Mouse (Mus musculus) embryonic facial prominence, embryonic 15.5 days (tissue): Measurements from ENCODE around the gene Dennd6b. TPM values are rescaled to one million over a fixed set of nuclear protein-coding genes. Genes with fewer than 3 reads are reported as not detected.

Experiments used
- ATAC-seq: fragments of 200-750 bp; cut with Nextera tagmentation; 2 replicates; pipeline ENCODE4 v1.8.0; 2017; ENCODE audit warnings: low read depth, moderate TSS enrichment; ENCODE audit not compliant: insufficient number of reproducible peaks, low FRiP score, low TSS enrichment
- H3K27ac ChIP-seq: fragments of 300-500 bp; sonication (generic); replicated peaks from 2 replicates; pipeline ENCODE4 v1.5.1; 2015; ENCODE audit warnings: mild to moderate bottlenecking, inconsistent platforms
- H3K27me3 ChIP-seq: fragments of 300-500 bp; sonication (generic); 2 replicates; pipeline ENCODE4 v1.6.1; 2015; ENCODE audit warnings: inconsistent platforms
- H3K36me3 ChIP-seq: fragments of 300-500 bp; sonication (generic); 2 replicates; pipeline ENCODE4 v1.6.1; 2015; ENCODE audit warnings: mild to moderate bottlenecking, inconsistent platforms
- H3K4me1 ChIP-seq: fragments of 300-500 bp; sonication (generic); 2 replicates; pipeline ENCODE4 v1.6.1; 2015; ENCODE audit warnings: inconsistent platforms
- H3K4me2 ChIP-seq: fragments of 300-500 bp; sonication (generic); replicated peaks from 2 replicates; pipeline ENCODE4 v1.6.1; 2015; ENCODE audit warnings: mild to moderate bottlenecking, inconsistent platforms
- H3K4me3 ChIP-seq: fragments of 300-500 bp; sonication (generic); replicated peaks from 2 replicates; pipeline ENCODE4 v1.5.1; 2015; ENCODE audit warnings: mild to moderate bottlenecking, inconsistent platforms
- H3K9ac ChIP-seq: fragments of 300-500 bp; sonication (generic); 2 replicates; pipeline ENCODE4 v1.6.1; 2015; ENCODE audit warnings: inconsistent platforms
- H3K9me3 ChIP-seq: fragments of 300-500 bp; sonication (generic); replicated peaks from 2 replicates; pipeline ENCODE4 v1.6.1; 2016; ENCODE audit warnings: inconsistent platforms
- WGBS: fragments of 180-500 bp; shearing (Covaris S2); methylation state at CpG from one replicate; pipeline ENCODE4 v1.1.7; 2015; 5-methylcytosine and 5-hydroxymethylcytosine counted together
- polyA plus RNA-seq: library from polyadenylated mRNA; unstranded; fragments of >200 nt; fragmentation: Nextera tagmentation; extraction: Ambion mirVana; gene quantifications from 2 replicates; pipeline ENCODE4 v1.2.1, GENCODE M21; 2015

The Dennd6b gene
- polyA plus RNA-seq, 1 experiment from 2014 or later = 16.3 TPM

- peak overlapping the region; percentile 54 for H3K4me3 ChIP-seq
- peaks cover 99% of the 10 kb centered on the region for H3K4me1 ChIP-seq
- no peak; the same call in 1 of the 2 replicates for ATAC-seq
- H3K36me3 ChIP-seq = no peaks in the 10 kb centered on the region
- 2% methylated on average over 15 of the region's 15 CpGs for WGBS
- H3K27me3 ChIP-seq = no peaks in the 10 kb centered on the region
- peak overlapping the region; percentile 74 for H3K27ac ChIP-seq
- peak overlapping the region; percentile 99 for H3K4me2 ChIP-seq
- H3K9me3 ChIP-seq = no peaks in the 10 kb centered on the region
- peak overlapping the region; percentile 48; the same call in 1 of the 2 replicates for H3K9ac ChIP-seq
Measured at GRCm38 (mm10) chr15:89173906-89174214, 22.4 kb downstream of the Dennd6b start.

- peaks cover 97% of the 10 kb centered on the region for H3K4me1 ChIP-seq
- no peaks in the 10 kb centered on the region for H3K9me3 ChIP-seq
- H3K36me3 ChIP-seq = peaks cover under 1% of the 10 kb centered on the region
- peak overlapping the region; percentile 74 for H3K27ac ChIP-seq
- peak overlapping the region; percentile 48 for H3K9ac ChIP-seq
- no peaks in the 10 kb centered on the region for H3K27me3 ChIP-seq
- under 1% methylated on average over 65 of the region's 65 CpGs for WGBS
- peak overlapping the region; percentile 99 for H3K4me2 ChIP-seq
- ATAC-seq = no peak
- H3K4me3 ChIP-seq = peak overlapping the region; percentile 54
Measured at GRCm38 (mm10) chr15:89173024-89173905, 23.0 kb downstream of the Dennd6b start.

GRCm38 (mm10) chr15:89172276-89172935, 23.9 kb downstream of the Dennd6b start:
- Histone ChIP-seq H3K9ac (peak overlapping the region; percentile 48; the same call in 1 of the 2 replicates), H3K4me1 (peaks cover 88% of the 10 kb centered on the region), H3K27ac (peak overlapping the region; percentile 74), H3K9me3 (no peaks in the 10 kb centered on the region), H3K27me3 (no peaks in the 10 kb centered on the region), H3K36me3 (peaks cover 9% of the 10 kb centered on the region), H3K4me3 (peak overlapping the region; percentile 54), H3K4me2 (peak overlapping the region; percentile 99)
- WGBS = 24% methylated on average over 17 of the region's 17 CpGs
- ATAC-seq = no peak

- Histone ChIP-seq H3K4me2 (peak overlapping the region; percentile 4; the same call in 1 of the 2 replicates), H3K36me3 (peaks cover 17% of the 10 kb centered on the region), H3K9me3 (no peaks in the 10 kb centered on the region), H3K4me3 (no peak overlapping the region), H3K4me1 (peaks cover 80% of the 10 kb centered on the region), H3K27ac (no peak overlapping the region), H3K9ac (no peak overlapping the region), H3K27me3 (no peaks in the 10 kb centered on the region)
- ATAC-seq = no peak
- WGBS = 91% methylated on average over 5 of the region's 5 CpGs
Measured at GRCm38 (mm10) chr15:89171526-89172051, 24.7 kb downstream of the Dennd6b start.

- Histone ChIP-seq H3K36me3 (peaks cover 32% of the 10 kb centered on the region), H3K27me3 (no peaks in the 10 kb centered on the region), H3K4me1 (peaks cover 65% of the 10 kb centered on the region), H3K9me3 (no peaks in the 10 kb centered on the region), H3K27ac (peak overlapping the region; percentile 87), H3K4me3 (no peak overlapping the region), H3K9ac (no peak overlapping the region), H3K4me2 (0 out of 2 replicates have a peak overlapping the region, but pooled peaks have one; percentile 35)
- no peak for ATAC-seq
- 40% methylated on average over 3 of the region's 3 CpGs for WGBS
Measured at GRCm38 (mm10) chr15:89170102-89170501, 26.2 kb downstream of the Dennd6b start.

- Histone ChIP-seq H3K9me3 (no peaks in the 10 kb centered on the region), H3K4me3 (peak overlapping the region; percentile 18), H3K27ac (peak overlapping the region; percentile 87), H3K4me1 (peaks cover 58% of the 10 kb centered on the region), H3K36me3 (peaks cover 39% of the 10 kb centered on the region), H3K9ac (no peak overlapping the region), H3K27me3 (no peaks in the 10 kb centered on the region), H3K4me2 (peak overlapping the region; percentile 35)
- peak; percentile 77 for ATAC-seq
- 6% methylated on average over 10 of the region's 10 CpGs for WGBS
Measured at GRCm38 (mm10) chr15:89169431-89169830, 26.9 kb downstream of the Dennd6b start.

GRCm38 (mm10) chr15:89168922-89169321, 27.4 kb downstream of the Dennd6b start:
- WGBS = 41% methylated on average over 10 of the region's 10 CpGs
- H3K9ac ChIP-seq = no peak overlapping the region

GRCm38 (mm10) chr15:89165478-89165877, 30.8 kb downstream of the Dennd6b start:
- no peak overlapping the region for H3K4me3 ChIP-seq
- H3K4me1 ChIP-seq = peaks cover 20% of the 10 kb centered on the region
- WGBS = 88% methylated on average over 12 of the region's 12 CpGs
- no peak for ATAC-seq
- no peaks in the 10 kb centered on the region for H3K9me3 ChIP-seq
- H3K27me3 ChIP-seq = no peaks in the 10 kb centered on the region
- no peak overlapping the region for H3K27ac ChIP-seq
- H3K4me2 ChIP-seq = no peak overlapping the region
- no peak overlapping the region for H3K9ac ChIP-seq
- H3K36me3 ChIP-seq = peaks cover 78% of the 10 kb centered on the region

More at GRCm38 (mm10) chr15:89168922-89169321, 27.4 kb downstream of the Dennd6b start:
- Histone ChIP-seq H3K36me3 (peaks cover 44% of the 10 kb centered on the region), H3K9me3 (no peaks in the 10 kb centered on the region), H3K27ac (peak overlapping the region; percentile 70), H3K4me3 (peak overlapping the region; percentile 18), H3K4me1 (peaks cover 53% of the 10 kb centered on the region), H3K27me3 (no peaks in the 10 kb centered on the region), H3K4me2 (peak overlapping the region; percentile 35)
- no peak for ATAC-seq

GRCm38 (mm10) chr15:89161397-89161796, 34.9 kb downstream of the Dennd6b start:
- Histone ChIP-seq H3K9ac (no peak overlapping the region), H3K27ac (no peak overlapping the region), H3K27me3 (no peaks in the 10 kb centered on the region), H3K4me1 (no peaks in the 10 kb centered on the region), H3K4me3 (no peak overlapping the region), H3K36me3 (peaks cover 99% of the 10 kb centered on the region), H3K9me3 (no peaks in the 10 kb centered on the region), H3K4me2 (no peak overlapping the region)
- WGBS = 70% methylated on average over 9 of the region's 9 CpGs
- ATAC-seq = no peak

GRCm38 (mm10) chr15:89158516-89158915, 37.8 kb downstream of the Dennd6b start:
- Histone ChIP-seq H3K4me2 (no peak overlapping the region), H3K4me3 (no peak overlapping the region), H3K27me3 (no peaks in the 10 kb centered on the region), H3K27ac (no peak overlapping the region), H3K9ac (no peak overlapping the region), H3K4me1 (no peaks in the 10 kb centered on the region), H3K9me3 (no peaks in the 10 kb centered on the region), H3K36me3 (peaks cover 98% of the 10 kb centered on the region)
- no peak for ATAC-seq
- WGBS = 93% methylated on average over 16 of the region's 16 CpGs

GRCm38 (mm10) chr15:89157954-89158353, 38.3 kb downstream of the Dennd6b start:
- H3K4me1 ChIP-seq = no peaks in the 10 kb centered on the region
- no peak for ATAC-seq
- 55% methylated on average over 7 of the region's 7 CpGs for WGBS
- no peak overlapping the region for H3K4me3 ChIP-seq
- peaks cover 95% of the 10 kb centered on the region for H3K36me3 ChIP-seq
- no peak overlapping the region for H3K9ac ChIP-seq
- no peaks in the 10 kb centered on the region for H3K27me3 ChIP-seq
- H3K27ac ChIP-seq = no peak overlapping the region
- H3K9me3 ChIP-seq = no peaks in the 10 kb centered on the region
- no peak overlapping the region for H3K4me2 ChIP-seq
